Comparison of ENCODE assay signal across 28 mouse cellular contexts in the genomic region with DNA sequence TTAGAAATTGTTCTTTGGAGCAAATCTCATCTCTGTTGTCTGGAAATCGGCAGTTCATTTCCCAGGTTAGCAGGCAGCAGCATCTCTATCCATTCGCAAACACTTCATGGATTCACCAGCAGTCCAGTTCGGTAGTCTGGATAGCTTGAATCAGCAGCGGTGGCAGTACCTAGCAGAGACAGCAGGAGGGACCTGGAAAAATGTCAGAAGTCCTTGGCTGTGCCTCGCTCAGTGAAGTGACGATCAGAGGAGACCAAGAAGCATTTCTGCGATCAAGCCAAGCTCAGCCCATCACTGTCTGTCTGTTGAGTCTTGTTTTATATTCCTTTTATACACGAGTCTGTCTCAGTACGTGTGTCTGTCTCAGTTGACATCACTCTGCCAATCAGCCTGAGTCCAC.
"Had no signal": no experiment of that assay in that cellular context is flagged by ENCODE, and none has a peak within 500 bp of the region (broad histone marks: within the 10 kb centered on the region; RNA-seq: fewer than 3 reads in every experiment).

No protein-coding gene starts in this region.

- DNase-seq: heart, postnatal 10 days; heart, postnatal 14 days; heart, postnatal 36 days; kidney, adult 11 months; kidney, adult 18-20 months; kidney, adult 2 months; kidney, adult 8-10 months; kidney, adult 9 months; kidney, postnatal 10 days; kidney, postnatal 14 days; kidney, postnatal 25 days; kidney, postnatal 36 days; kidney, postnatal 4 days; layer of hippocampus, adult 9-11 months; layer of hippocampus, postnatal 36 days had no signal

- H3K4me3 ChIP-seq: heart, embryonic 12.5 days; heart, embryonic 13.5 days; heart, embryonic 15.5 days; hindbrain, embryonic 10.5 days; hindbrain, embryonic 12.5 days; hindbrain, embryonic 13.5 days; hindbrain, embryonic 15.5 days; intestine, embryonic 15.5 days; kidney, embryonic 15.5 days; left cerebral cortex, adult 2 months had no signal

- H3K27ac ChIP-seq: heart, embryonic 13.5 days; heart, embryonic 15.5 days; hindbrain, embryonic 10.5 days; hindbrain, embryonic 12.5 days; hindbrain, embryonic 13.5 days; hindbrain, embryonic 14.5 days; hindbrain, embryonic 15.5 days; hindbrain, postnatal 0 days; intestine, embryonic 15.5 days; kidney, embryonic 15.5 days; kidney, postnatal 0 days; left cerebral cortex, adult 2 months had no signal
